Mouse (Mus musculus) hindbrain, postnatal 0 days (tissue): ENCODE measurements around the gene Zfp575. TPM values are rescaled to one million over a fixed set of nuclear protein-coding genes. Genes with fewer than 3 reads are reported as not detected.

ENCODE experiments used
- ATAC-seq: fragments of 200-750 bp; cut with Nextera tagmentation; 2 replicates; pipeline ENCODE4 v1.8.0; 2017; ENCODE audit warnings: mild to moderate bottlenecking, moderate TSS enrichment, moderate library complexity
- DNase-seq: peaks from one replicate; pipeline ENCODE4 v3.0.0-alpha.2; 2015; ENCODE audit warnings: low spot score
- H3K27ac ChIP-seq: fragments of 300-500 bp; sonication (generic); 2 replicates; pipeline ENCODE4 v1.5.1; 2014; ENCODE audit warnings: mild to moderate bottlenecking
- H3K27me3 ChIP-seq: fragments of 300-500 bp; sonication (generic); 2 replicates; pipeline ENCODE4 v1.6.1; 2014; ENCODE audit warnings: low read length, mixed read lengths; ENCODE audit not compliant: insufficient read depth
- H3K36me3 ChIP-seq: fragments of 300-500 bp; sonication (generic); 2 replicates; pipeline ENCODE4 v1.6.1; 2014; ENCODE audit warnings: low read length, mixed read lengths; ENCODE audit not compliant: insufficient read depth
- H3K4me1 ChIP-seq: fragments of 300-500 bp; sonication (generic); 2 replicates; pipeline ENCODE4 v1.6.1; 2014; ENCODE audit warnings: antibody characterized with exemption, low read length, mixed read lengths; ENCODE audit not compliant: insufficient read depth
- H3K4me2 ChIP-seq: fragments of 300-500 bp; sonication (generic); 2 replicates; pipeline ENCODE4 v1.6.1; 2014; ENCODE audit warnings: low read depth, mild to moderate bottlenecking, low read length, moderate library complexity, mixed read lengths
- H3K4me3 ChIP-seq: fragments of 300-500 bp; sonication (generic); 2 replicates; pipeline ENCODE4 v1.5.1; 2014; ENCODE audit warnings: low read length
- H3K9ac ChIP-seq: fragments of 300-500 bp; sonication (generic); replicated peaks from 2 replicates; pipeline ENCODE4 v1.6.1; 2014; ENCODE audit warnings: mild to moderate bottlenecking, low read length, moderate library complexity, mixed read lengths
- H3K9me3 ChIP-seq: fragments of 300-500 bp; sonication (generic); 2 replicates; pipeline ENCODE4 v1.6.1; 2016; ENCODE audit warnings: low read length, mixed read lengths
- CTCF ChIP-seq: IDR thresholded peaks from 2 replicates; pipeline ENCODE4 v1.5.1; 2016; ENCODE audit warnings: antibody characterized with exemption, control low read depth, low read depth
- WGBS: fragments of 180-500 bp; shearing (Covaris S2); extraction: QIAGEN DNeasy Blood & Tissue Kit; methylation state at CpG from one replicate; pipeline ENCODE4 v1.1.7; 2014; 5-methylcytosine and 5-hydroxymethylcytosine counted together
- polyA plus RNA-seq: library from polyadenylated mRNA; unstranded; fragments of >200 nt; fragmentation: Nextera tagmentation; extraction: Ambion mirVana; gene quantifications from 2 replicates; pipeline ENCODE4 v1.2.1, GENCODE M21; 2015
- total RNA-seq: library from RNA; depleted of rRNA; stranded (reverse); fragments of >200 nt; gene quantifications from 2 replicates; pipeline ENCODE4 v1.2.3, GENCODE M21; 2014

Zfp575 gene
- total and polyA plus RNA-seq, 2 experiments from 2014 or later: 1.2 to 20.3 TPM

DNA sequence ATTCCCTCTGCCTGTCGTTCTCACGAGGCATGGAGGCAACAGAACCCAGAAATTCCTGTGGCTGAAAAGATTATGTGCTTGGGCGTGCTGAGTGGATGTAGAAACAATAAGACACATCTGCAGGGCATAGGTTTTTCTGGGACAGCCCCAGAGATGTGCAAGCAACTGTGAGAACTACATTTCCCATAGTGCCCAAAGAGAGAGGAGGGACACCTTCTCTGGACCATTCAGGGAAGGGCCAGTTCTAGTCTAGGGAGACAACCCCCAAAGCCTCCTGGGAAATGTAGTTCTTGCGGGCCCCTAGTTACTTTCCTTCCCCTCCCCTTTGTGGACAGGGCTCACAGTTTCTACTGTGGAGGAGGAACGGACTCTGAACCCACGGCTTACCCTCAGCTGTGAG lies 20.6 kb upstream of the Zfp575 start:
- Histone ChIP-seq H3K9ac (no peak overlapping the region), H3K36me3 (no peaks in the 10 kb centered on the region), H3K27me3 (peaks cover 37% of the 10 kb centered on the region), H3K4me2 (no peak overlapping the region), H3K27ac (no peak overlapping the region), H3K4me3 (no peak overlapping the region), H3K9me3 (no peaks in the 10 kb centered on the region), H3K4me1 (peaks cover 12% of the 10 kb centered on the region; the same call in 1 of the 2 replicates)
- WGBS: 50% methylated on average over 6 of the region's 6 CpGs
- no peak for TF ChIP-seq CTCF
- ATAC-seq: peak; percentile 68
- DNase-seq: peak; percentile 77

DNA sequence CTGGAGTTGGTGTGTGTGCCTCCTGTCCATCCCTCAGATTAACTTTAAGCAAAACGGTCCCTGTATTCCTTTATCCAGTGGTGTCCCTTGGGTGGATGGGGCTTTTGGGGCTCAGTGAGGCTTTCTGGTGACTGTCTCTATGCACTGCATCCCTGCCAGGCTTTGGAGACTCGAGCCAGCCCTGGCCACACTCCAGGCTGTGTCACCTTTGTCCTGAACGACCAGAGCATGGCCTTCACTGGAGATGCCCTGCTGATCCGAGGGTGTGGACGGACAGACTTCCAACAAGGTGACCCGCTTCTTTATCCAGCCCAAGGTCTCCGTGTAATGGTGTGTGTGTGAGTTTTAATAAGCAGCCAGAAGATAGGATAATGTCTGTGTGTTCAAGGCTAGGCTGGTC lies 18.6 kb upstream of the Zfp575 start:
- DNase-seq (no peak), ATAC-seq (no peak)
- no peak overlapping the region for H3K4me3 ChIP-seq
- H3K27me3 ChIP-seq: peaks cover 18% of the 10 kb centered on the region
- peaks cover 7% of the 10 kb centered on the region; the same call in 1 of the 2 replicates for H3K4me1 ChIP-seq
- no peak for TF ChIP-seq CTCF
- no peaks in the 10 kb centered on the region for H3K9me3 ChIP-seq
- no peak overlapping the region for H3K9ac ChIP-seq
- no peaks in the 10 kb centered on the region for H3K36me3 ChIP-seq
- no peak overlapping the region for H3K27ac ChIP-seq
- 74% methylated on average over 7 of the region's 7 CpGs for WGBS
- H3K4me2 ChIP-seq: no peak overlapping the region

DNA sequence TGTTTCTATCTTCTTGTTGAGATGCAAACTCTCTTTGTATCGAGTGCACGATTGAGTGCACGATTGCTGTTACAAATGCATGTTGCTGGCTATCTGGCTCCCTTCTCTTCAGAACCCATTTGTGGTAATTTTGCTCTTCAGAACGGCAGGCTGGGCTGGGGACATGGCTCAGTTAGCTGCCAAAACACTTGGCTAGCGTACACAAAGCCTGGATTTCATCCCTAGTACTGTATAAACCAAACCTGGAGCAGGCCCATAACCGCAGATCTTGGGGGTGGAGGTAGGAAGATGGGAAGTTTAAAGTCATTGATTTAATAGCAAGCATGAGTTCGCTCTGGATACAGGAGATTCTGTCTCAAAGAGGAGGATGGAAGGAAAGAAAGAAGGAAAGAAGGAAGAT lies 18.1 kb upstream of the Zfp575 start:
- Histone ChIP-seq H3K9me3 (no peaks in the 10 kb centered on the region), H3K9ac (no peak overlapping the region), H3K4me1 (peaks cover 2% of the 10 kb centered on the region; the same call in 1 of the 2 replicates), H3K4me3 (no peak overlapping the region), H3K4me2 (no peak overlapping the region), H3K27me3 (peaks cover 13% of the 10 kb centered on the region), H3K27ac (no peak overlapping the region), H3K36me3 (no peaks in the 10 kb centered on the region)
- no peak for ATAC-seq
- no peak for DNase-seq
- no peak for TF ChIP-seq CTCF
- WGBS: 73% methylated on average over 7 of the region's 7 CpGs

DNA sequence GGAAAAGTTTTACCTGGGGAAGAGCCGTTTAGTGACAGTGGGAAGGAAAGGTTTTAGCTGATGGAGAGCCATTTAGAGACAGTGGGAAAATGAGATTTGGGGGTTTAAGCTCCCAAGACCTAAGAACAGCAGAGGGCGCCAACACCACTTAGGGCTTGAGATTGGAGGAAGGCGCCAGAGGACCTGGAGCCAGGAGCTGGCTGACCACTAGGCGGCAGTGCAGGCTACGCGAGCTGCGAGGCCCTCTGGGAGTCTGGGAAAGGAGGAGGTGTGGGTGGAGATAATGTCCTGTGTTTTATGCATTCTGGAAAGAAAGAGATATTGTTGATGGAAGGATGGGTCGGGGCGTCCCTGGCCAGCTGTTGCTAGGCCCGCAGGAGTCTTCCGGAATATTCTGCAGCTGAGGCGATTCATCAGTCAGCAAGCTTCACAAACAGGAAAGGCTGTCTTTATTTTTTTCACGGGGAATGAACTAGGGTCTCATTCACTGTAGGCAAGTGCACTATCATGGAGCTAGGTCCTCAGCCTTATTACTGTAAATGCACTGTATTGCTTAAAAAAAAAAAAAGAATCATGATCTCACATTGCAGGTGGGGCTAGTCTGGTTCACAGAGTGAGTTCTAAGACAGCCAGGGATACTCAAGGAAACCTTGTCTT lies 13.6 kb upstream of the Zfp575 start:
- H3K9ac ChIP-seq: peak overlapping the region; percentile 38; the same call in 1 of the 2 replicates
- peaks cover 2% of the 10 kb centered on the region; the same call in 1 of the 2 replicates for H3K4me1 ChIP-seq
- no peaks in the 10 kb centered on the region for H3K9me3 ChIP-seq

DNA sequence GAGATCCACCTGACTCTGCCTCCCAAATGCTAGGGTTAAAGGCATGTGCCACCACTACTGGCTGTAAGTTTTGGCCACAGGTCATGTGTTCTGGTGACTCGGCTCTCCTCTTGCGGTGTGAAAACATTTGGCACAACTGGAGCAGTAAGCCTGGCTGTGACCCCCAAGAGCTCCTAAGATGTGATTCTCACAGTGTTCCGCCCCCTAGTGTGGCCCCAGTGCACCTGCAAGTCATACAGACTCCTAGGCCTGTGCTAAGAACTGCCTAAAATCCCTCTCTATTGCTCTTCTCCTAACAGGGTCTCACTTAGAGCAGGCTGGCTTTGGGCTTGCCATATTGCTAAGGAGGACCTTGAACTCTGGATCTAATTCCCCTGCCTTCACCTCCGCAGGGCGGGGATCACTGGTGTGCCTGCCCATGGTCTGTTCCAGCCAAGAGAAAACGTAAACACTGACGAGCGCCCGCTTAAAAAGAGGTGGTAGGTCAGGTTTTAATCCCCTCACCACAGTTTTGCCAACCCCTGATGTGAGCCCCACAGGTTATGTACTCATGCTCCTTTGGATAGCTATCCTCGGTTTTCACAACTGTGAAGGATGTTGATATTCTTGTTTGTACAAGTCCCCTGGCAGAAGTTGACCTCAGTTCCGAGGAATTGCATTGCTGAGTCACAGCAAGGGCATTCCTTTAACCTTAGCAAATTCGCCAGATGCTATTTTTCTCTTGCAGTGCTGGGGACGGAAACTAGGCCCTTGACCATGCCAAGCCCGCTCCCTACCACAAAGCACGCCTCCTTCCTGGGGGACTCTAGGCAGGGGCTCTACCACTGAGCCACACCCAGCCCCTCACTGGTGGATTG lies 12.0 kb upstream of the Zfp575 start:
- no peak for TF ChIP-seq CTCF
- no peak for DNase-seq
- Histone ChIP-seq H3K4me3 (no peak overlapping the region), H3K4me2 (no peak overlapping the region), H3K36me3 (no peaks in the 10 kb centered on the region), H3K9me3 (no peaks in the 10 kb centered on the region), H3K4me1 (peaks cover 7% of the 10 kb centered on the region; the same call in 1 of the 2 replicates), H3K9ac (no peak overlapping the region), H3K27ac (no peak overlapping the region), H3K27me3 (no peaks in the 10 kb centered on the region)
- no peak for ATAC-seq
- WGBS: 77% methylated on average over 15 of the region's 15 CpGs

More for the DNA sequence above, 13.6 kb upstream of the Zfp575 start:
- Histone ChIP-seq H3K4me2 (peak overlapping the region; percentile 48), H3K4me3 (peak overlapping the region; percentile 25), H3K27me3 (no peaks in the 10 kb centered on the region), H3K27ac (peak overlapping the region; percentile 32; the same call in 1 of the 2 replicates), H3K36me3 (no peaks in the 10 kb centered on the region)
- DNase-seq (peak; percentile 98), ATAC-seq (peak; percentile 94)
- 2% methylated on average over 13 of the region's 13 CpGs for WGBS
- TF ChIP-seq CTCF: peak; percentile 100

DNA sequence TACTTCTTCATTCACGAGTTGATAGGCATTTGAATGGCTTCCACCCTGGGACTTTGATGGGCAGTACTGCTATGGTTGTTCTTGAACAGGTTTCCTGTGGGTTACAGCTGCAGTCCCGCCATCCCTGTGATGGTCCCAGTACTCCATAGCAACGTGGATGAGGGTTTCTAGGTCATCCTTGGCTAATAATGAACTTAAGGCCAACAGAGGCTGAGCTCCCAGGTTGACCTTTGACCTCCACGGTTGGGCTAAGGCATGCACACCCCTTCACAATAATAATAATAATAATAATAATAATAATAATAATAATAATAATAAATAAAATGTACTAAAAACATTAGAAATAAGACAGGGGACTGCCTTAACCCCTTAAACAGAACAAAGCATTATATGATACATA lies 10.7 kb upstream of the Zfp575 start:
- no peak overlapping the region for H3K27ac ChIP-seq
- no peak for TF ChIP-seq CTCF
- WGBS: 73% methylated on average over 4 of the region's 4 CpGs
- no peak overlapping the region for H3K9ac ChIP-seq
- no peaks in the 10 kb centered on the region for H3K36me3 ChIP-seq
- no peak overlapping the region for H3K4me3 ChIP-seq
- no peaks in the 10 kb centered on the region for H3K27me3 ChIP-seq
- DNase-seq: no peak
- H3K4me1 ChIP-seq: peaks cover 9% of the 10 kb centered on the region; the same call in 1 of the 2 replicates
- no peaks in the 10 kb centered on the region for H3K9me3 ChIP-seq
- no peak for ATAC-seq
- no peak overlapping the region for H3K4me2 ChIP-seq

- Histone ChIP-seq H3K9ac (no peak overlapping the region), H3K4me3 (no peak overlapping the region), H3K27ac (no peak overlapping the region), H3K36me3 (no peaks in the 10 kb centered on the region), H3K27me3 (no peaks in the 10 kb centered on the region), H3K9me3 (no peaks in the 10 kb centered on the region), H3K4me1 (peaks cover 9% of the 10 kb centered on the region; the same call in 1 of the 2 replicates), H3K4me2 (no peak overlapping the region)
- 76% methylated on average over 2 of the region's 2 CpGs for WGBS
- DNase-seq (no peak), ATAC-seq (no peak)
- no peak for TF ChIP-seq CTCF
Observed at GRCm38 (mm10) chr7:24595464-24595863, 8.0 kb upstream of the Zfp575 start.
